ENCODE assay signal across 18 mouse cellular contexts in genomic region chr1:177054891-177055290, GRCm38 (mm10).
"Had no signal": no experiment of that assay in that cellular context is flagged by ENCODE, and none has a peak within 500 bp of the region (broad histone marks: within the 10 kb centered on the region; RNA-seq: fewer than 3 reads in every experiment).

No protein-coding gene starts in this region.

- H3K4me2 ChIP-seq: kidney, embryonic 15.5 days; liver, embryonic 13.5 days; midbrain, embryonic 11.5 days had no signal

- H3K36me3 ChIP-seq: kidney, embryonic 15.5 days; liver, embryonic 13.5 days had no signal

- H3K9me3 ChIP-seq: kidney, embryonic 15.5 days; liver, embryonic 13.5 days had no signal

- DNase-seq: kidney, adult 11 months; kidney, adult 8-10 months; kidney, postnatal 10 days; kidney, postnatal 4 days; liver, embryonic 13.5 days; lung, adult 2 months; lung, postnatal 14 days; lung, postnatal 4 days; midbrain, embryonic 14.5 days; right cerebral cortex, adult 18-20 months; right cerebral cortex, postnatal 14 days; right cerebral cortex, postnatal 4 days; thymus, adult 2 months; thymus, postnatal 14 days; thymus, postnatal 4 days had no signal

- H3K4me3 ChIP-seq: kidney, embryonic 15.5 days; liver, embryonic 13.5 days had no signal

- H3K27ac ChIP-seq: kidney, embryonic 15.5 days; liver, embryonic 13.5 days; stomach, postnatal 0 days had no signal

- H3K9ac ChIP-seq: kidney, embryonic 15.5 days; liver, embryonic 13.5 days had no signal

- H3K4me1 ChIP-seq: kidney, embryonic 15.5 days; liver, embryonic 13.5 days had no signal

- H3K27me3 ChIP-seq: kidney, embryonic 15.5 days; liver, embryonic 13.5 days had no signal
